Mouse (Mus musculus): Measurements from ENCODE around the gene Filip1l. TPM values are rescaled to one million over a fixed set of nuclear protein-coding genes. Genes with fewer than 3 reads are reported as not detected.
A peak's percentile ranks its signal among the peaks of the same experiment; 100 is the strongest.
"Not testable (repeated sequence)": the region's sequence is repeated elsewhere in the genome, so short reads cannot be mapped to it uniquely, and the experiment has no call there.

Filip1l gene
- total RNA-seq, 2 experiments from 2014 or later = 4.4 to 5.5 TPM

DNA sequence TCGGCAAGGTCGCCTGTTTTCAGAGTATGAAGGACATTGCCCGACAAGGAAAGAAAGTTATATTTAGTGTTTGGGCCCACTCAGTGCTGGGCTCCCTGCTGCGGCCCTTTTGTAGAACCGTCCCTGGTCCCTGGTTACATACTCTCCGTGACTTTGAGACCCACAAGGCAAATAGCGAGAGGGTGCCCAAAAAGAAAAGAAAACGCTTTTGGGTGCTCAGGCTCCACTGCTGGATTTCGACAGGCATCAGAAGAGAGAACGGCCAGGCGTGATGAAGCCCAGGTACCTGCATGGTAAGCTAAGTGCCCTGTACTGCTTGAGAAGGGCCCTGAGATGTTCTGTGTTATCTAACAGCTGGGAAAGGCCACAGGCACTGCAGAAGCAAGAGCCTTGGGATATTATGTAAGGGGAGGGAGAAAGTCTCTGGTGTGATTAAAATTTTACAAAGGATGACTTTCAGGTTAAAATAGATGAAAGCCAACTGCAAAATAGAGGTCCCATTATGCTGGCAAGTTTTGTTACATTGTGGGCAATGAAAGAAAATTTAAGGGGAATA, 351 bp downstream of the Filip1l start:
- DNase-seq (ENCODE audit: low spot score in 2 of 2) = no peak

DNA sequence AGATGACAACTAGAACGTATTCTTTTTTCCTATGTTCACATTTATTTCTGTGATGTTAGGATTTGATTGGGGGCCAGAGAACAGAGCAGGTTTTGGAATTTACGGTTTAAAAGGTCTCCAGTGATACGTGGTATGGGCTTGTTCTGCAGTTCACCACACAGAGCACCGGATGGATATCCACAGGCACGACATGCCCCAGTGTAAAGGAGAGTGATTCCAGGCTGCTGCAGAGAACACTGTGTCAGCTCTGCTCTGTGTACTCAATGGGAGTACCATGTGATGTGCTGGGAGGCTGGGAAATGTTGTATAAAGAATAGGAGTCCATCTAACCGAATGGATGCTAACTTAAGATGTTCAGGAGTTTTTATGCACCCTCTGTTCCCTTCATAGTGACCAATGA, 1.0 kb downstream of the Filip1l start:
- DNase-seq (ENCODE audit: low spot score in 2 of 2) = no peak

DNA sequence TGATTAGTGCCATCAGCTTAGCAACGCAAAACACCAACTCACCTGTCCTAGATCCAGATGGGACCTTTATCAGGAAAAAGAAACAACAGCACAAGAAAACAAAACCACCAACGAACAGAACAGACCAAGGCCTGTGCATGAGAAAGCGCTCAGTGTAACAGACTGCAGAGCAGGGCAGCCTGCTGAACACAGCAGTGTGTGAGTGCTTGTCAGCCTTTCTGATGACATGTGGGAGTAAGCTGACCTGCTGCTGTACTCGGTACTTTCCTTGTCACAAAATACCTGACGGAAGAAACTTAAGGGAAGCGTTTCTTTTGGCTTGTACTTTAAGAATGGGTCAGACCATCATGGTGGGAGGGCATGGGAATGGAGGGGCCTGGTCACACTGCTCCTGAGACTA, 3.6 kb downstream of the Filip1l start:
- no peak for DNase-seq (ENCODE audit: low spot score in 2 of 2)

DNA sequence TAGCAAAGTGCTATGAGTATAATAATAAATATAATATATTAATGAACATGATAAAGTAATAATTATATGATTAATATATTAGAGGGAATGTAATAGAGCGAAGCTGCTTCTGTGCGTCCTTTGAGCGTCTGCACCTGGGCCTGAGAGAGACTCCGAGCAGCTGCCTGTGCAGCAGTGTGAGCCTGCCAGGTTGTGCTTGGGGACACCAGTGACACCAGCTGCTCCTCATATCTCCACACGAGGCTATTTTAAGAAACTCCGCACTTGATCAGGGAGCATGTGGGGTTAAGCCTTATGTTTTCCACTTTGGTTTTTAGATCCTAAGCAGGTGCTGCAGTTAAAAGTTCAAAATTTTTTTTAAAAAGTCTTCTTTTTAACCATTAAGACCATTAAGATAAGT, 4.1 kb downstream of the Filip1l start:
- no peak for DNase-seq (ENCODE audit: low spot score in 2 of 2)

DNA sequence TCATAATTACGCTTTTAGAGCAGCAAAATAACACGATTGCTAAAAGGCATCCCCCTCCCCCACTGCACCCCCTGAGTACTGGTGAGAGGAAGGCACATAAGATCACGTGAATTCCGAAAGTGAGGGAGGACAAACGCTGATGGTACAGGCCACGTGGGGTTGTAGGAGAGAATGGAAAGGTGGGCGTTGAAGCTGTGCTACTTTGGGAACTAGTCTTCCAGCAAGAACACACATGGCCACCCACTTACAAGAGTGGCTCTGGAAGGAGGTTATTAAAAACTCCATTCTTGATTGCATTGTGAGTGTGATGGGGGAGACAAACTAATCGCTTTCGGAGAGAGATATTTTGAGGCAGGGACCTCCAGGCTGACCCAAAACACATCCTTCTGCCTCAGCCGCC, 6.4 kb downstream of the Filip1l start:
- no peak for DNase-seq (ENCODE audit: low spot score in 2 of 2)

DNA sequence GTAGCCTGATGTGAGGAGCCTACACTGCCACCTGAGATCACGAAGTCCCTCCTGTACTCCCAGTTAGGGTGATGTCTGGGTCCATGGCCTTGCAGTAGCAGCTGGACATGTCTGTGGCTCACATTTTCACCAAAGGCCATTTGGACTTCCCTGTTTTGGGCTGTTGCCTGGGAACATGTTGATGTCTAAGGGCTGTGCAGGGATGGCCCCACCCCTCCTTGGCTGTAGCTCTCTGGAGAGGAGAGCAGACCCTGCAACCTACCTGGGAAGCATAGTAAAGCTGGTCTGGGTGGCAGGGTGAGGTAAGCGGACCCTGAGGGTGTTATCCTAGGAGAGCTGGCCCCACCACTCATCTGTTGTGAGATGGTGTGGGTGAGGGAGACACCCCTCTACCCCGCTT, 7.9 kb downstream of the Filip1l start:
- DNase-seq (ENCODE audit: low spot score in 2 of 2) = no peak

DNA sequence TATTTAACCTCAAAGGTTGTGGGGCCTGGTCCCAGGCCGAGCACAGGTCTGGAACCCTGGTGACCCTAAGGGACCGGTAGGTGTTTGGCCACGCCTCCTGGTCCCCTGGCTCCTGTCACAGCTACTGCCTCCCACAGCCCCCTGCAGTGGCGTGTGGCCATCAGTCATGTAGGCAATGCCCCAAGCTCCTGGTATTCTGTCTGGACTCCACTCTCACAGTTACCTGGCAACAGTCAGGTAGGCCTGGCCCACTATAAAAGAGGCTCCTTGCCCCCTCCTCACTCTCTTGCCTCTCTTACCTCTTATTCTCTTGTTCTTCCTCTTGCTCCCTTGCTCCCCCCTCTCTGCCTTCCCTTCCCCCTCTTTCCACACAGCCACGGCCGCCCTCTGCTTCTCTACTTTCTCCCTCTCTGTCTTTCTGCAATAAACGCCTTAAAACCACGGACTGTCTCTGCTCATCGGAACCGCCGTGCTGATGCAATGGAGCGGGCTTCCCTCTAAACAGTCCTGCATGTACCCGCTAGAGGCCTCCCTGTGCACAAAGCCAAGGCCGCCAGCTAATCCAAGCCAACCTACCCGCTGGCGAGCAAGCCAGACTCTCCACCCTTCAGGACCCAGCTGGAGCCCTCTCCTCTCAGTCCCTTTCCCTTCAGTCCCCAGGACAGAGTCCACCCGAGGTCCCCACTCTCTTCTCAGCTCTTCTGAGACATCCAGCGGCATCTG, 9.9 kb downstream of the Filip1l start:
- DNase-seq (ENCODE audit: low spot score in 2 of 2) = peak; percentile 63 to 76

DNA sequence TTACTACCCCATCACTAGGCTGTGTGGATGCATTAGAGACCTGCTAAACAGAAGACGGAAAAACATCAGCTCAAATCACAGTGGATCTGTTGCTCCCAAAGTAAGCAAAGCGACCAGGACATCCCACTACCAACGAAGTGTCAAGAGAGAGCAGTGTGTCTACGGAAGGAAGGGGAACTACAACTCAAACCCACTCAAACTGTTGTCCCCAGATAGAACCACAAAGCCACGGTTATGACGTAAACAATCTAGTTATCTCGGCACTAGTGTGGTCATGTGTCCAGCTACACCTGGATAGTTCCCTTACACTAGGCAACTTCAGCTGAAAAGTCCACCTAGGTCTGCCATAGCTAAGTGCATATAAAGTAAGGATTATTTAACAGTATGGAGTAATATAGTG, 11.6 kb downstream of the Filip1l start:
- DNase-seq (ENCODE audit: low spot score in 2 of 2) = no peak

DNA sequence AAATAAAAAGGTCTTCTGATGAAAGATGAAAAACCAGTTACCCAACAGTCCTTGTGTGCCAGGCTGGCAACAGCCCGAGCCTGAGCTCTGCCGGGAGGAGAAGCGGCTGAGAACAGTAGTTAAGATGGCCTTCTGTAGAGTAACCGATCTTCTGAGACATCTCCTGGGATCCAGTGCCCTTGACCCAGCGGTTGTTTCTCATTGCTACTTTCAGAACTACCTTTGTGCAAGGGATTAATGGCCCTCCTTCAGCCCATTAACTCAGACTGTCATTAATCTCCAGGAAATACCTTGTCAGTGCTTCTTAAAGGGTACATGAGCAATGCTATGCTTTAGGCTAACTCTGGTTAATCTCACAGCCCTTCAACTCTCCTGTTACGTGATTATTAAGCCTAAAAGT, 13.2 kb downstream of the Filip1l start:
- no peak for DNase-seq (ENCODE audit: low spot score in 2 of 2)

DNA sequence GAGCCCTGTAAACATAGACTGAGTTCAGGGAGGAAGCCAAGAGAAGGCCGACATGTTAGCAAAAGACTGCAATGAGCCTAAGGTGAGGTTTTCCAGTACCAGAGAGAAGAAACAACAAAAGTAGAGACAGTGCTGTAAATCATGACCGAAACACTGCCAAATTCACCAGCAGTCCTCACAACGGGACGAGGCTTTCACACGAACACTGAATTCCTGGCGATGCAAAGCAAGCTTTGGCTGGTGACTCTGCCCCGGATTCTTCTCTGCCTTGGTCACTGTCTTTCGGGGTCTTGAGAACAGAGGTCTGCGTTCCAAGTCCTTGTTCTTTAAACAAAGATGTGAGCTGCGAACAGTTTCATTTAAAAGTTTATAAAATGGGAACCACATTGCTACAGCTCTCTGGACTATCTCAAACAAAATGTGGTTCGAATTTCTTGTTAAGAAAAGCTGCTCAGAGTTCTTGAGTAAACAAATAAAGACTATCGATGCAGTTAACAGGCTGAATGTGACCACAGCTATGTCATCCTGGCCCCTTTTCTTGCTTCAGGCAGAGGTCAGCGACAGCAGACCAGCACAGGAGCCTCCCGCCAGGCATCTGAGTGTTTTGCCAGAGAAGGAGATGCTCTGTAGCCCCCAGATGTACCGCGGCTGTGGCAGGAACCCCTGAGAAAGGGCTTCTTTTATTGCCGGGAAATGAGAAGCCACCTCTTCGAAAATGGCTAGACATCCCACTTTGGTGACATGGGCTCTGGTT, 14.2 kb downstream of the Filip1l start:
- no peak for DNase-seq (ENCODE audit: low spot score in 2 of 2)

DNA sequence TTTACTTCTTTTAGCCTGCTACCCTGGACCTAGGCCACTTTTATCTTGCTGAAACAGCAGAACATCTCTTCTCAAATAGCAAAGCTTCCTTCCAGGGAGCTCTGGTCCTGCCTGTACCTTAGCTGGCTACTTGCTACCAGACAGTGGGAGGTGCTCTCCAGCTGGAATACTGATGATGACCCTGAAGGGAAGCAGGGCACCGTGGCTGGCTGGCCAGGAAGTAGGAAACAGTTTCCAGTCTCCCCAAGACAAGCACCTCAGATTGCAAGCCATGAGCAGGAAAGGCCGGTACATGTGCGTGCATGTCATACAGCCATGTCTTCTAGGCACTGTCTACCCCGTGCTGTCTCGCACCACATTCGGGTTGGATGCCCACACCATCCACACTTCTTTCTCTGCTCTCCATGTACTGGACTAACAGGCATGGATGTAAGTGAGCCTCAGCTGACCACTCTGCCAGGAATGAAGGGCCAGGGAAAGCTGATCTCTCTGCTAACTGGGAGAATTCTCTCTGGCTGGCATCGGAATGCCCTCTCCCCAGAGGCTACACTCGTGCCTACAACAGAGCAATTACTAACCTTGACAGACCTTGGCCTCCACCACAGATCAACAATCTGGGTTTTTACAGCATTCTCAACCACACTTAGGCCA, 17.1 kb downstream of the Filip1l start:
- no peak for DNase-seq (ENCODE audit: low spot score in 2 of 2)

DNA sequence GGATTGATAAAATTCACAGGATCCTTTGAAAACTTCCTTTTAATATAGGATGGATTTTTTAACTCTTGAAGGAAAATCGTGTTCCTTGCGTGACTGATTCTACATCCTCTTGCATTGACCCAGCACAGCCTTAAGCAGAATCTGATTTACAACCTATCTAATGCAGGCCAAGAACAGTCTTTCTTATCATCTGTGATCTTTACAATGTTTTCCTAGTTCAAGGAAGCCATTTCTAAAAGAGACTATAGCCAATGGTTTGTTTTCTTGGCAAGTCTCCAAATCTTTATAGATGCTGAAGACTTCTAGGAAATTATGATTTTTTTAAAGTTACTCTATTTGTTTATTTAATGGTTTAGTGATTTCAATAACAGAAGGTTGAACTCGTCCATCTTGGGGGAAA, 19.3 kb downstream of the Filip1l start:
- DNase-seq (ENCODE audit: low spot score in 2 of 2) = no peak

DNA sequence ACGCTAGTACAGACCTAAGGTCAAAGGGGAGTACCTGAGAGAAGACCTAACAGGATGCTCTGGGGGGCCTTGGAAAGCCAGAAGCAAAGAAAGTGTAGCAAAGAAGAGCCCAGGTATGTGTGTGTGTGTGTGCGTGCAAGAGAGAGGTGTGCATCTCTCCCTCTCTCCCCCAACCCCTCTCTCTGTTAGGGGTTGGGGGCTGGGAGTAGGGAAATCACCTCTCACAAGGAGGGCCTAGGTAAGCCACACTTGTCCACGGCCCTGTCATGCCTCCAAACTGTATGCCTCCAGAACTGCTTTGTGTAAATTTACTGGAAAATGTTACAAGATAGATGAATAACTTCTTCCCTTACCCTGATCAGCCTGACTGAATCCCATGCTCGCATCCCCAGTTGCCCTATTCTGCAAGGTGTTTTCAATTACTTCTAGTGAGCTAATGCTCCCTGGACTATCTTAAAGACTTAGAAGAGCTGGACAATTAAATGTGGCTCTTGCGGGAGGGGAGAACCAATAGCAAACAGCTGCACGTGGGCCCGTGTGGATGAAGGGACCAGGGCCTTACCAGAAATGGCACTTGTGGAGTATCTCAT, 22.4 kb downstream of the Filip1l start:
- no peak for DNase-seq (ENCODE audit: low spot score in 2 of 2)

DNA sequence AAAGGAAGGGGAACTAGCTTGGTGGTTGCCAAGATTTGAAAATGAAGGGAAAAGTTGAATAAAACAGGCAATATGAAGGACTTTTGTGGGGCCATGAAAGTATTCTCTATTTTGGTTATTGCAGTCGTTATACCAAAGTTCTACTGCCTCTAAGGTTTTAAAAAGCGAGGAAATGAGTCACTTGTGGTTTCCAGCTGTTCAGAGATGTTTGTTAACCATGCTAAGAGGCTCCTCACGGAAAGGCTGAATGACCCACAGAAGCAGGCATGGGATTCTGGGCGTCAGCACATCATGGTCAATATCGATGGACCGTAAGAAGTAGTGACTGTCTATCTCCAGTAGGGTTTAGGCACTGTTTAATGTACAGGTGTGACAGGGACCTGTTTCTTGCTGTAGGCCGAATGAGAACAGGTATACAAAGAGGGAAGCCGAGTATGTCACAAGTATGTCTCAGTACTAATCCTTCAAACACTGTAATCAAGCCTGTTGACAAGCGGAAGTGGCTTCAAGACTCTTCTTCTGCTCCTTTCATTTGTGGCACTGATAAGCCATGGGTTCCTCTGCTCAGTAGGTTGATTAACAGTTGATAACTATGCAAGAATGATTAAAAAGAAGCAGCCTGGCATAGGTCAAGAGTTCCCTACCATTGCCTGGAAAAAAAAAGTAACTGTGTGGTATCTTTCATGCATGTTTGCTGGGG, 25.9 kb downstream of the Filip1l start:
- DNase-seq (ENCODE audit: low spot score in 2 of 2) = no peak

DNA sequence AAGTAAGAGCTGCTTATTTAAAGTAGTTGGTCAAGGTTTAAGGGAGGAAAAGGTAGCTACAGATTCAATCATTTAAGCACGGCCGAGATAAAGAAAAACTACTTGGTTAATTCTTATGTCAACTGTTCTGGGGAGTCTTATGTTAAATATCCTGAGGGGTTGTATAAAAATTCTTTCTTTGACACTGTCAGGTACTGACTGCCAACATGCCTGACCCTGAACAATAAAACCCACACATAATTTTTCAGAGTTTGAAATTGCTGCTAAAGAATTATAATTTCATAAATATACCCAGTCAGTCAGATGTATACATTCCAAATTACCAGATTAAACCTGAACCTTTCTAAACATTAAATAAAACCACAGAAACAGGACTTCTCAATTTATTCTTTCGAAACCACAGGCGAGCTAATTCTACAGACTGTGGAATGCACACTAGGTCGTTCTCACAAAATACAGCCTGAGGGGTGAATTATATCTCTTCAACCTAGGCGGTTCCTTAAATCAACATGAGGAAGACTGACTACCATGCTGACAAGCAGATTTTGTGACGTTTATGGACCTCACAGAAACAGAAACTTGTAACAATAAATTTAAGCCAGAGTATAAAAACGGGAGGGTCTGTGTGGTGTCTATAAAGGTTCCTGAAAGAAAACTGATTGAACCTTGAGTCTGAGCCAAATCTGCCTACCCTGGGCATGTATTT, 30.5 kb downstream of the Filip1l start:
- no peak for DNase-seq (ENCODE audit: low spot score in 2 of 2)

DNA sequence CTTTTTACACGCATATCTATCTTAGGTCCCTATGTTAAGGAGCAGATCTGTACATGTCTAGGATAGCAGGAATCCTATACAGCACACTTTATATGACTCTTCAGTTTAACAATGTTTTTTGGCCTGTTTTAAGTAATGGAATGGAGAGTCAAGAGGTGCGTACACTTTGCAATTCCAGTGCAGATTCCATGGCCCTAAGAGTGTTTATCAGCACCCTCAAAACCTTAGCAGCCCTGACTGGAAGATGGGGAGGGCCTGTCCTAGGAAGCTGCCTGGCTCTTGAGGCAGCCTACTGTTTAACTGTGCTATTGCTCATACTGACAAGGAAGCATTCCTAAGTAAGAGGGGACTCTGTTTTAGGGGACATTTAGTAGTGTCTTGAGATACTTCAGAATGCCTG, 31.4 kb downstream of the Filip1l start:
- no peak for DNase-seq (ENCODE audit: low spot score in 2 of 2)

DNA sequence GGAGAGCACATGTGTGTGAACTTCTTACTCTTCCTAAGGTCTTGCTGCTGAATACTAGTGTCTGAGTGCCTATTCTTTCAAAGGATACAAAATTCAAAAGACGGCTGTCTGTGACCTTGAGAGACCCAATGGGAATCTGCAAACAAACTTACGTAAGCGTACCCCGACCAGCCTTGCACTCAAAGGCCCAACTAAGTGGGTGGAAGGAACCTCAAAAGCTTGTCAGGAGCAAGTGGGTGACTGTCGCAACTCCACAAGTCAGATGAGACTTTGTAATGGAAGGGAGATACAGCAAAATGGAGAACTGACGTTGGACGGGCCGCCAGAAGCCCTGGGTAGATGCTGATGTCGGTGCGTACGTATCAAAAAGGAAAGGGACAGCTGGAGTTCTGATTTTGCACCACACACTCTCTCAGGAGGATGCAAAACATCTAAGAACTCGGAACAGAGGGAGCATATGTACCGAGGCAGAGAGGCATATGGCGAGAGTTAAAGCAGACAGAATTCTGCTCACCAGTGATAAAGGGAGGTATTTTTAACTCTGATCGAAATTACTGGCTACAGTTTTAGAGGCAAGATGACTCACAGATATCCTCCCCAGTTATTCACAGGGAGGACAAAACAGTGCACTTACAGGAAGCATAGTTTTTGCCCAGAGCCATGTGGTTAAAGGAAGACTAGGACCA, 36.8 kb downstream of the Filip1l start:
- no peak for DNase-seq (ENCODE audit: low spot score in 2 of 2)

DNA sequence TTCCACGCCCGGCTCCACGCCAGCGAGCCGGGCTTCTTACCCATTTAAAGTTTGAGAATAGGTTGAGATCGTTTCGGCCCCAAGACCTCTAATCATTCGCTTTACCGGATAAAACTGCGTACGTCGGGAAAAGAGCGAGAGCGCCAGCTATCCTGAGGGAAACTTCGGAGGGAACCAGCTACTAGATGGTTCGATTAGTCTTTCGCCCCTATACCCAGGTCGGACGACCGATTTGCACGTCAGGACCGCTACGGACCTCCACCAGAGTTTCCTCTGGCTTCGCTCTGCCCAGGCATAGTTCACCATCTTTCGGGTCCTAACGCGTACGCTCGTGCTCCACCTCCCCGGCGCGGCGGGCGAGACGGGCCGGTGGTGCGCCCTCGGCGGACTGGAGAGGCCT, 38.3 kb downstream of the Filip1l start:
- not testable (repeated sequence) for DNase-seq (ENCODE audit: low spot score in 2 of 2)

DNA sequence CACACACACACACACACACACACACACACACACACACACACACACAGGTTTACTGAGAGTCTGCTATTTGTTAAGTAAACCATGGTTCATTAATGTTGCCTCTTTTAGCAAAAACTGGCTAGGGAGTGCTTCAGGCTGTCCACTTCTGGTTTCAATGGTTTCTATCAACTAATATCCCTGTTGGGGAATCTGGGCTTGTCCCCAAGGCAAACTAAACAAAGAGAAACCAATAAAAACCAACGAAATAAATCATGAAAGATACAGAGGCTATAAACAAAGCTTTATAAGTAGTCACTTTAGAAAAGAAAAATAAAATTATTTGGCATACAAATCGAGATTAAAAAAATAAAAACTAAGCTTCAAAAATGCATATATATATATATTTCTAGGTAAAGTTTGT, 39.6 kb downstream of the Filip1l start:
- no peak for DNase-seq (ENCODE audit: low spot score in 2 of 2)

DNA sequence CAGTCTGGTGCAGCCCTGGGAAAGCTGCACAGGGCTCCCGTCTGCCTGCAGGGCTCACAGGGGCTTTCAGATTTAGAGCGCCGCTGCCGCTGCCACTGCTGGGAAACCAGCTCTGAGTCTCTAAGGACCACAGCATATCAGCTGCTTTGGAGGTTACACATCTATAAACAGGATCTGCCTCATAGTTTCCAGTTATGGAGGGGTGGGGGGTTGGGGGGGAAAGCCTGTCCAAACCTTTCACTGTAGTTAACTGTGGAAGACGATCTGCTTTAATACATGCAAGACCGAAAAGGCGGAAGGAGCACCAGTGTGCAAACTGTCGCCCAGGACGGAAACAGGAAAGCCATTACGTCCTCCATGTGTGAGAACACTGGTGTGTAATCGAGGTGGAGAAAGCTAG, 40.3 kb downstream of the Filip1l start:
- DNase-seq (ENCODE audit: low spot score in 2 of 2) = peak in 1 of 2 experiments; percentile 40
